27 mouse cellular contexts compared by ENCODE assay signal in the genomic region with DNA sequence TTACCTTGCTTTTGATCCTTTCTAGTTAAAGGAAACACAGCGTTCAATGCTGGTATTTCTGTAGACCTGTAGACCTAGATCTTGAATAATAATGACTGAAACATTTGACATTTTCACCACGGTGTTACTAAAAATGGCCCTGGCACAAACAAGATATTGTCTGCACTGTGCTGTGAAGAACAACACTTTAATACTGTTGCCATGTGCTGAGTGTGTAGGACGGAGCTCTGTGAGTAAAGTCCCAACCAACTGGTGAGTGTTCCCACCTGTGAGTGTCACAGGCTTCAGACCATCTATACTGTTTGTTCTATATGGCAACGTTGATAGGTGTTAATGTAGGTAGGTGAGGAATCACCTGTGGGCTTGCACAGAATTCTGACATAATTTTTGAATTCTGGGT.
"Had no signal": no experiment of that assay in that cellular context is flagged by ENCODE, and none has a peak within 500 bp of the region (broad histone marks: within the 10 kb centered on the region; RNA-seq: fewer than 3 reads in every experiment).

No protein-coding gene starts in this region.

- H3K9ac ChIP-seq: heart, embryonic 12.5 days; hindbrain, embryonic 12.5 days; hindbrain, embryonic 14.5 days; intestine, embryonic 15.5 days; limb, embryonic 12.5 days; liver, embryonic 13.5 days; liver, embryonic 15.5 days had no signal

- H3K4me2 ChIP-seq: heart, embryonic 12.5 days; hindbrain, embryonic 12.5 days; hindbrain, embryonic 14.5 days; intestine, embryonic 15.5 days; limb, embryonic 12.5 days; liver, embryonic 11.5 days; liver, embryonic 13.5 days; liver, embryonic 15.5 days had no signal

- H3K27ac ChIP-seq: gastrocnemius, adult 2 months; heart, embryonic 10.5 days; hindbrain, embryonic 10.5 days; hindbrain, embryonic 12.5 days; hindbrain, embryonic 14.5 days; intestine, embryonic 15.5 days; left cerebral cortex, adult 2 months; limb, embryonic 10.5 days; limb, embryonic 12.5 days; liver, embryonic 13.5 days; liver, embryonic 15.5 days had no signal

- H3K36me3 ChIP-seq: heart, embryonic 10.5 days; heart, embryonic 12.5 days; hindbrain, embryonic 10.5 days; hindbrain, embryonic 12.5 days; intestine, embryonic 15.5 days; limb, embryonic 10.5 days; limb, embryonic 12.5 days; liver, embryonic 13.5 days; liver, embryonic 15.5 days had no signal

- H3K4me3 ChIP-seq: gastrocnemius, adult 2 months; heart, embryonic 10.5 days; heart, embryonic 12.5 days; hindbrain, embryonic 10.5 days; hindbrain, embryonic 12.5 days; intestine, embryonic 15.5 days; left cerebral cortex, adult 2 months; limb, embryonic 10.5 days; limb, embryonic 12.5 days; liver, embryonic 13.5 days; liver, embryonic 15.5 days had no signal

- H3K9me3 ChIP-seq: heart, embryonic 10.5 days; heart, embryonic 12.5 days; hindbrain, embryonic 10.5 days; hindbrain, embryonic 12.5 days; intestine, embryonic 15.5 days; limb, embryonic 10.5 days; limb, embryonic 12.5 days; liver, embryonic 13.5 days; liver, embryonic 15.5 days had no signal

- DNase-seq: gastrocnemius, adult 2 months; gastrocnemius, postnatal 10 days; gastrocnemius, postnatal 25 days; heart, postnatal 10 days; heart, postnatal 4 days; kidney, adult 18-20 months; kidney, adult 8-10 months; kidney, postnatal 10 days; kidney, postnatal 25 days; kidney, postnatal 4 days; layer of hippocampus, adult 9-11 months; liver; liver, embryonic 13.5 days had no signal

- H3K27me3 ChIP-seq: heart, embryonic 12.5 days; hindbrain, embryonic 12.5 days; intestine, embryonic 15.5 days; limb, embryonic 12.5 days; liver, embryonic 13.5 days; liver, embryonic 15.5 days had no signal

- H3K4me1 ChIP-seq: heart, embryonic 10.5 days; heart, embryonic 12.5 days; hindbrain, embryonic 10.5 days; hindbrain, embryonic 12.5 days; intestine, embryonic 15.5 days; limb, embryonic 12.5 days; liver, embryonic 13.5 days; liver, embryonic 15.5 days had no signal

- ATAC-seq: hindbrain, embryonic 16.5 days; inflammation-experienced regulatory T-cells, adult 6 months; intestine, embryonic 15.5 days; intestine, postnatal 0 days had no signal
